Comparison of ENCODE assay signal across 17 mouse cellular contexts in genomic region chr17:29669030-29669429, GRCm38 (mm10). TPM values are rescaled to one million over a fixed set of nuclear protein-coding genes. Genes with fewer than 3 reads are reported as not detected.
DNase-seq lines count a peak whose midpoint lies in the region; ATAC-seq and TF ChIP-seq lines count a peak whose summit lies in the region.
"Had no signal": no experiment of that assay in that cellular context is flagged by ENCODE, and none has a peak within 500 bp of the region (broad histone marks: within the 10 kb centered on the region; RNA-seq: fewer than 3 reads in every experiment).

No protein-coding gene starts in this region.

- no peak overlapping the region for H3K4me2 ChIP-seq in forebrain, embryonic 16.5 days (ENCODE audit: low read length)
- H3K4me2 ChIP-seq in forebrain, embryonic 13.5 days = no peak overlapping the region
- peak overlapping the region; percentile 56 for H3K4me2 ChIP-seq in liver, embryonic 15.5 days
- H3K4me2 ChIP-seq: heart, embryonic 13.5 days had no signal

- H3K79me2 ChIP-seq in MEL (ENCODE audit: control insufficient read depth, insufficient read depth, low read length, poor library complexity) = peaks cover 10% of the 10 kb centered on the region; the same call in 1 of the 2 replicates

- peak overlapping the region; percentile 69 for H3K27ac ChIP-seq in forebrain, embryonic 16.5 days (ENCODE audit: low read length)
- H3K27ac ChIP-seq in forebrain, embryonic 13.5 days = no peak overlapping the region
- H3K27ac ChIP-seq in left cerebral cortex, adult 2 months = peak overlapping the region; percentile 69; the same call in 1 of the 2 replicates
- H3K27ac ChIP-seq in MEL (ENCODE audit: control insufficient read depth, low read depth, low read length) = no peak overlapping the region
- peak overlapping the region; percentile 87 for H3K27ac ChIP-seq in liver, embryonic 15.5 days (replicated peaks)
- H3K27ac ChIP-seq in gastrocnemius, adult 2 months = no peak overlapping the region
- H3K27ac ChIP-seq: embryonic facial prominence, embryonic 10.5 days; heart, embryonic 13.5 days had no signal

- H3K4me3 ChIP-seq in forebrain, embryonic 16.5 days (replicated peaks; ENCODE audit: low read length) = no peak overlapping the region
- H3K4me3 ChIP-seq in forebrain, embryonic 13.5 days = no peak overlapping the region
- H3K4me3 ChIP-seq in left cerebral cortex, adult 2 months = no peak overlapping the region
- no peak overlapping the region for H3K4me3 ChIP-seq in MEL (ENCODE audit: control insufficient read depth in 1 of 2, insufficient read depth in 1 of 2, low read depth in 2 of 2, low read length in 2 of 2)
- no peak overlapping the region for H3K4me3 ChIP-seq in liver, embryonic 15.5 days (replicated peaks)
- no peak overlapping the region for H3K4me3 ChIP-seq in gastrocnemius, adult 2 months
- H3K4me3 ChIP-seq: embryonic facial prominence, embryonic 10.5 days; heart, embryonic 13.5 days; megakaryocyte, embryonic 14.5 days had no signal

- 81% methylated on average over 4 of the region's 4 CpGs for WGBS in forebrain, embryonic 16.5 days
- 95% methylated on average over 4 of the region's 4 CpGs for WGBS in forebrain, embryonic 13.5 days
- WGBS in liver, embryonic 15.5 days (ENCODE audit: insufficient replicate concordance) = 48% methylated on average over 4 of the region's 4 CpGs

- no peak for TF ChIP-seq CTCF in left cerebral cortex, adult 2 months (IDR thresholded peaks at IDR 0.05)
- TF ChIP-seq CTCF in MEL (IDR thresholded peaks at IDR 0.05 in 2 of 3, conservative IDR thresholded peaks at IDR 0.05 in 1 of 3; ENCODE audit: control insufficient read depth in 1 of 3, insufficient read depth in 1 of 3, low read depth in 2 of 3, low read length in 3 of 3, poor library complexity in 1 of 3, severe bottlenecking in 1 of 3) = no peak
- TF ChIP-seq CTCF in gastrocnemius, adult 2 months (IDR thresholded peaks at IDR 0.05) = no peak

- H3K36me3 ChIP-seq in forebrain, embryonic 16.5 days (ENCODE audit: control insufficient read depth, insufficient read depth) = 0 out of 2 replicates have a peak, but pooled peaks cover 2% of the 10 kb centered on the region
- peaks cover 68% of the 10 kb centered on the region for H3K36me3 ChIP-seq in forebrain, embryonic 13.5 days (ENCODE audit: poor library complexity, severe bottlenecking)
- peaks cover 17 to 39% of the 10 kb centered on the region in 2 experiments for H3K36me3 ChIP-seq in MEL (ENCODE audit: control insufficient read depth in 1 of 2, insufficient read depth in 2 of 2, low read length in 2 of 2)
- peaks cover 80% of the 10 kb centered on the region for H3K36me3 ChIP-seq in liver, embryonic 15.5 days (replicated peaks)

- H3K9me3 ChIP-seq in forebrain, embryonic 16.5 days (ENCODE audit: control insufficient read depth, low read length) = no peaks in the 10 kb centered on the region
- H3K9me3 ChIP-seq in forebrain, embryonic 13.5 days (replicated peaks) = no peaks in the 10 kb centered on the region
- no peaks in the 10 kb centered on the region for H3K9me3 ChIP-seq in MEL (replicated peaks; ENCODE audit: insufficient read depth, low read length)
- H3K9me3 ChIP-seq in liver, embryonic 15.5 days (replicated peaks) = no peaks in the 10 kb centered on the region
- H3K9me3 ChIP-seq: embryonic facial prominence, embryonic 10.5 days; heart, embryonic 13.5 days; megakaryocyte, embryonic 14.5 days had no signal

- no peak overlapping the region for H3K9ac ChIP-seq in forebrain, embryonic 16.5 days (replicated peaks; ENCODE audit: low read depth, low read length)
- H3K9ac ChIP-seq in forebrain, embryonic 13.5 days = no peak overlapping the region
- H3K9ac ChIP-seq in MEL (ENCODE audit: control insufficient read depth, low read depth, low read length, poor library complexity, severe bottlenecking) = no peak overlapping the region
- H3K9ac ChIP-seq in liver, embryonic 15.5 days = peak overlapping the region; percentile 41; the same call in 1 of the 2 replicates
- H3K9ac ChIP-seq: heart, embryonic 13.5 days had no signal

- TF ChIP-seq RAD21 in MEL (IDR thresholded peaks at IDR 0.05; ENCODE audit: low read depth, low read length) = no peak

- ATAC-seq in forebrain, embryonic 16.5 days = no peak
- no peak for ATAC-seq in forebrain, embryonic 13.5 days
- ATAC-seq in liver, embryonic 15.5 days (ENCODE audit: insufficient read depth) = peak; percentile 33; the same call in 1 of the 2 replicates

- no peak for TF ChIP-seq EP300 in MEL (IDR thresholded peaks at IDR 0.05; ENCODE audit: low read depth in 1 of 2, low read length in 2 of 2)

- peaks cover 14% of the 10 kb centered on the region for H3K4me1 ChIP-seq in forebrain, embryonic 16.5 days (replicated peaks; ENCODE audit: control insufficient read depth, insufficient read depth, low read length)
- peaks cover 10% of the 10 kb centered on the region; the same call in 1 of the 2 replicates for H3K4me1 ChIP-seq in forebrain, embryonic 13.5 days
- H3K4me1 ChIP-seq in MEL (ENCODE audit: control insufficient read depth in 1 of 2, insufficient read depth in 2 of 2, low read length in 2 of 2) = peaks cover 10 to 14% of the 10 kb centered on the region in 2 experiments
- H3K4me1 ChIP-seq in liver, embryonic 15.5 days (replicated peaks) = peaks cover 41% of the 10 kb centered on the region
- H3K4me1 ChIP-seq: embryonic facial prominence, embryonic 10.5 days had no signal

- no peaks in the 10 kb centered on the region for H3K27me3 ChIP-seq in forebrain, embryonic 16.5 days (replicated peaks; ENCODE audit: control insufficient read depth, insufficient read depth, low read length)
- H3K27me3 ChIP-seq in forebrain, embryonic 13.5 days = no peaks in the 10 kb centered on the region
- H3K27me3 ChIP-seq in MEL (ENCODE audit: control insufficient read depth in 1 of 2, insufficient read depth in 2 of 2, low read length in 2 of 2) = no peaks in the 10 kb centered on the region
- no peaks in the 10 kb centered on the region for H3K27me3 ChIP-seq in liver, embryonic 15.5 days
- H3K27me3 ChIP-seq: heart, embryonic 13.5 days; megakaryocyte, embryonic 14.5 days had no signal

- no peak for TF ChIP-seq POLR2A in MEL (IDR thresholded peaks at IDR 0.05; ENCODE audit: control insufficient read depth in 1 of 2, insufficient read depth in 1 of 2, low read depth in 1 of 2, low read length in 2 of 2, poor library complexity in 1 of 2)

- intact Hi-C loops in left cerebral cortex, adult 2 months (cut with DNase I) = no loop called here
- intact Hi-C loops in gastrocnemius, adult 2 months (cut with DNase I) = no loop called here

- DNase-seq in left cerebral cortex, adult 2 months (ENCODE audit: extremely low spot score in 1 of 2, low spot score in 2 of 2) = no peak
- DNase-seq in left cerebral cortex, adult 18-20 months (ENCODE audit: low spot score in 2 of 2) = no peak
- DNase-seq in MEL (ENCODE audit: low read depth, low spot score) = peak; percentile 43
- no peak for DNase-seq in gastrocnemius, adult 2 months
- DNase-seq: B cell, adult 2 months; gastrocnemius, postnatal 10 days; heart, adult 11 months; kidney, adult 9 months; kidney, postnatal 25 days; lung, adult 2 months; thymus, postnatal 14 days had no signal

TF ChIP-seq in MEL, 35 proteins besides CTCF, POLR2A, EP300 and RAD21 (continues in another document):
- TF ChIP-seq SMC3 (IDR thresholded peaks at IDR 0.05; ENCODE audit: low read depth, low read length) = no peak

RNA-seq across cellular contexts. Expression of gene Cmtr1, which starts 8.6 kb away (rescaled TPM):
- 132 and 146 TPM in 2 replicates for polyA plus RNA-seq in forebrain, embryonic 16.5 days (2015; fragmentation: Nextera tagmentation; extraction: Ambion mirVana)
- 135 and 153 TPM in 2 replicates for polyA plus RNA-seq in forebrain, embryonic 13.5 days (2015; fragmentation: Nextera tagmentation; extraction: Ambion mirVana)
- total RNA-seq in left cerebral cortex, adult 2 months (2021) = 100 to 1,000 TPM; 107 to 132 TPM
- 100 to 1,000 TPM; 139 to 142 TPM for total RNA-seq in left cerebral cortex, adult 18-20 months (2021)
- total RNA-seq in MEL (2012; rRNA removed) = 77.9 and 82.2 TPM in 2 replicates
- polyA plus RNA-seq in MEL (2012; ENCODE audit: insufficient read depth in 1 of 2, insufficient read length in 2 of 2, low read depth in 1 of 2, low replicate concordance in 2 of 2, missing spikeins in 1 of 2) = 10 to 100 TPM; 47.3 to 99.6 TPM
- 57.1 and 65.1 TPM in 2 replicates for polyA plus RNA-seq in liver, embryonic 15.5 days (2015; fragmentation: Nextera tagmentation; extraction: Ambion mirVana)
- 10 to 100 TPM; 43.6 to 50.5 TPM for total RNA-seq in gastrocnemius, adult 2 months (2021)

RNA-seq across cellular contexts. Expression of gene Ccdc167, which starts 47.8 kb away (rescaled TPM):
- 9.3 and 11.6 TPM in 2 replicates for polyA plus RNA-seq in forebrain, embryonic 16.5 days (2015; fragmentation: Nextera tagmentation; extraction: Ambion mirVana)
- 13.0 and 14.2 TPM in 2 replicates for polyA plus RNA-seq in forebrain, embryonic 13.5 days (2015; fragmentation: Nextera tagmentation; extraction: Ambion mirVana)
- 10 to 100 TPM; 13.9 to 17.3 TPM for total RNA-seq in left cerebral cortex, adult 2 months (2021)
- 10 to 100 TPM; 16.7 to 18.7 TPM for total RNA-seq in left cerebral cortex, adult 18-20 months (2021)
- 12.2 and 13.4 TPM in 2 replicates for total RNA-seq in MEL (2012; rRNA removed)
- 10 to 100 TPM in 1 of 2 experiments, not detected in 1; 12.1 TPM for polyA plus RNA-seq in MEL (2012; ENCODE audit: insufficient read depth in 1 of 2, insufficient read length in 2 of 2, low read depth in 1 of 2, low replicate concordance in 2 of 2, missing spikeins in 1 of 2)
- polyA plus RNA-seq in liver, embryonic 15.5 days (2015; fragmentation: Nextera tagmentation; extraction: Ambion mirVana) = 5.3 and 5.6 TPM in 2 replicates
- 1 to 10 TPM; 6.3 to 7.8 TPM for total RNA-seq in gastrocnemius, adult 2 months (2021)

RNA-seq across cellular contexts. Expression of gene Gm28043, which starts 54.4 kb away (rescaled TPM):
- 2.3 and 2.6 TPM in 2 replicates for polyA plus RNA-seq in forebrain, embryonic 16.5 days (2015; fragmentation: Nextera tagmentation; extraction: Ambion mirVana)
- 3.7 and 4.0 TPM in 2 replicates for polyA plus RNA-seq in forebrain, embryonic 13.5 days (2015; fragmentation: Nextera tagmentation; extraction: Ambion mirVana)
- total RNA-seq in left cerebral cortex, adult 2 months (2021) = 1 to 10 TPM; 4.5 to 4.8 TPM
- total RNA-seq in left cerebral cortex, adult 18-20 months (2021) = 1 to 10 TPM; 3.2 to 3.7 TPM
- 3.1 and 3.4 TPM in 2 replicates for total RNA-seq in MEL (2012; rRNA removed)
- 1 to 10 TPM in 1 of 2 experiments, not detected in 1; 1.3 TPM for polyA plus RNA-seq in MEL (2012; ENCODE audit: insufficient read depth in 1 of 2, insufficient read length in 2 of 2, low read depth in 1 of 2, low replicate concordance in 2 of 2, missing spikeins in 1 of 2)
- polyA plus RNA-seq in liver, embryonic 15.5 days (2015; fragmentation: Nextera tagmentation; extraction: Ambion mirVana) = 0.92 and 1.1 TPM in 2 replicates
- total RNA-seq in gastrocnemius, adult 2 months (2021) = 1 to 10 TPM in 1 of 2 experiments, under 1 TPM in 1; 0.70 to 1.2 TPM

RNA-seq across cellular contexts. Expression of gene Rnf8, which starts 54.4 kb away (rescaled TPM):
- polyA plus RNA-seq in forebrain, embryonic 16.5 days (2015; fragmentation: Nextera tagmentation; extraction: Ambion mirVana) = 103 and 104 TPM in 2 replicates
- 104 and 108 TPM in 2 replicates for polyA plus RNA-seq in forebrain, embryonic 13.5 days (2015; fragmentation: Nextera tagmentation; extraction: Ambion mirVana)
- total RNA-seq in left cerebral cortex, adult 2 months (2021) = 10 to 100 TPM; 67.2 to 76.2 TPM
- 10 to 100 TPM; 53.8 to 66.2 TPM for total RNA-seq in left cerebral cortex, adult 18-20 months (2021)
- 32.9 and 40.3 TPM in 2 replicates for total RNA-seq in MEL (2012; rRNA removed)
- 10 to 100 TPM in 1 of 2 experiments, not detected in 1; 49.2 TPM for polyA plus RNA-seq in MEL (2012; ENCODE audit: insufficient read depth in 1 of 2, insufficient read length in 2 of 2, low read depth in 1 of 2, low replicate concordance in 2 of 2, missing spikeins in 1 of 2)
- 36.7 and 40.1 TPM in 2 replicates for polyA plus RNA-seq in liver, embryonic 15.5 days (2015; fragmentation: Nextera tagmentation; extraction: Ambion mirVana)
- 10 to 100 TPM; 20.1 to 22.3 TPM for total RNA-seq in gastrocnemius, adult 2 months (2021)

Comparison
In these comparisons a context has a peak if more than half of its experiments do, and no peak if none do; other contexts are left out.
1. H3K27ac ChIP-seq: peak in forebrain, embryonic 16.5 days (single experiment), left cerebral cortex, adult 2 months (single experiment) and liver, embryonic 15.5 days (single experiment); none in forebrain, embryonic 13.5 days (single experiment), MEL (single experiment) and gastrocnemius, adult 2 months (single experiment).